Mouse (Mus musculus): ENCODE data around the gene Sema3a. TPM values are rescaled to one million over a fixed set of nuclear protein-coding genes. Genes with fewer than 3 reads are reported as not detected.

Sema3a gene
- polyA plus RNA-seq, 1 experiment from 2014 or later: 13.9 TPM

DNA sequence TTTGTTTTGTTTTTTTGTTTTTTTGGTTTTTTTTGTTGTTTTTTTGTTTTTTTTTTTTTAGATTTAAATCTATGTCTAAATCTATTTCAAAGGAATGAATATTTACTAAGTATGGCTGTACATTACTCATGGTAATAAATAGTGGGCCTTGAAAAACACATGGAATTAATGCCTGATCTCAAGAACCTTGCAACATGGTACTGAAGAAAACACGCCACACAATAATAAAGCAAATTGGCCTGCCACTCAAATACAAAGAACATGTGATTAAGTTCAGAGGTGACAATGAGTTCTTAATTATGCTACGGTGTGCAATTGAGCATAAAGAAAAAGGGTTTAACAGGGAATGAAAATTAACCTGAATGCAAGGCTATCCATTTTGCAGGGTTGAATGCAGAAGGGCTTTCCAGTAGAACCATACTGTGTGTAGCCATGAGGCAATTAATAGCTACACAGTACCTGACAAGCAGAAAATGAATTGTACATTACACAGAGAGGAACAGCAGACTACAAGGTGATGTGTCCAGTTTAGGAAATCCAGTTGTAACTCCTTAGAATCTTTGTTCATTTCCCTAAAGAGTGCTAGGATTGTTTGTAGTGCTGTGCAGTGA is 288.8 kb downstream of the Sema3a start:
- no peak for ATAC-seq (ENCODE audit: low FRiP score, low TSS enrichment)
- Histone ChIP-seq H3K9me3 (ENCODE audit: control insufficient read depth, low read length) (no peaks in the 10 kb centered on the region), H3K4me3 (replicated peaks; ENCODE audit: low read depth, low read length) (no peak overlapping the region), H3K9ac (replicated peaks; ENCODE audit: low read length) (no peak overlapping the region), H3K4me1 (ENCODE audit: control insufficient read depth, insufficient read depth, low read length) (no peaks in the 10 kb centered on the region), H3K27me3 (ENCODE audit: control insufficient read depth, insufficient read depth, low read length) (no peaks in the 10 kb centered on the region), H3K27ac (replicated peaks; ENCODE audit: low read depth, low read length) (no peak overlapping the region), H3K4me2 (ENCODE audit: low read length) (no peak overlapping the region), H3K36me3 (ENCODE audit: control insufficient read depth, insufficient read depth, low read length) (no peaks in the 10 kb centered on the region)
- DNase-seq: no peak
- WGBS: 57% methylated on average over 2 of the region's 2 CpGs

GRCm38 (mm10) chr5:13416960-13417710 is 291.9 kb downstream of the Sema3a start:
- H3K27ac ChIP-seq (replicated peaks; ENCODE audit: low read depth, low read length): no peak overlapping the region
- DNase-seq (no peak), ATAC-seq (ENCODE audit: low FRiP score, low TSS enrichment) (no peak)
- H3K4me2 ChIP-seq (ENCODE audit: low read length): no peak overlapping the region
- H3K9ac ChIP-seq (replicated peaks; ENCODE audit: low read length): no peak overlapping the region
- WGBS: 21% methylated on average over 3 of the region's 3 CpGs
- no peaks in the 10 kb centered on the region for H3K9me3 ChIP-seq (ENCODE audit: control insufficient read depth, low read length)
- H3K36me3 ChIP-seq (ENCODE audit: control insufficient read depth, insufficient read depth, low read length): no peaks in the 10 kb centered on the region
- H3K4me1 ChIP-seq (ENCODE audit: control insufficient read depth, insufficient read depth, low read length): no peaks in the 10 kb centered on the region
- no peaks in the 10 kb centered on the region for H3K27me3 ChIP-seq (ENCODE audit: control insufficient read depth, insufficient read depth, low read length)
- H3K4me3 ChIP-seq (replicated peaks; ENCODE audit: low read depth, low read length): no peak overlapping the region

GRCm38 (mm10) chr5:13421276-13421925 is 296.2 kb downstream of the Sema3a start:
- ATAC-seq (ENCODE audit: low FRiP score, low TSS enrichment): no peak
- H3K27ac ChIP-seq (replicated peaks; ENCODE audit: low read depth, low read length): no peak overlapping the region
- 62% methylated on average over 5 of the region's 5 CpGs for WGBS
- no peaks in the 10 kb centered on the region for H3K4me1 ChIP-seq (ENCODE audit: control insufficient read depth, insufficient read depth, low read length)
- H3K36me3 ChIP-seq (ENCODE audit: control insufficient read depth, insufficient read depth, low read length): no peaks in the 10 kb centered on the region
- no peak overlapping the region for H3K4me3 ChIP-seq (replicated peaks; ENCODE audit: low read depth, low read length)
- no peaks in the 10 kb centered on the region for H3K27me3 ChIP-seq (ENCODE audit: control insufficient read depth, insufficient read depth, low read length)
- no peak overlapping the region for H3K4me2 ChIP-seq (ENCODE audit: low read length)
- H3K9ac ChIP-seq (replicated peaks; ENCODE audit: low read length): no peak overlapping the region
- H3K9me3 ChIP-seq (ENCODE audit: control insufficient read depth, low read length): no peaks in the 10 kb centered on the region
- DNase-seq: no peak

DNA sequence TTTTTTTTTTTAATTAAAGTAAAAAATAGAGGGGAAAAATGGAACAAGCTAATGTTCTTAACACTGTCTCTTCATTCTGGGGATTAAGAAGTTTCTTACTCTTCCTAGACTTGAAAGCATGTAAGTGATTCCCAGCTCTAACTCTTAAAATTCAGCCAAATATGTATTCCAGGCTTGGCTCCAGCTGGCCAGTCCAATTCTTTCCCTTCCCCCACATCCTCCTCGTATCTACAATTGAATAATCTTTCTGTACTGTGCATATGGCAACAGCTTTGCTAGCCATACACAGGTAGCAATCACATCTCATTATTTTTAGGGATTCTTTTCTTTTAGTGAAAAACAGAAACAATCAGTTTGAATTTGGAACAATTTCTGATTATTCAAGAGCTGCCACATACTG is 303.5 kb downstream of the Sema3a start:
- Histone ChIP-seq H3K4me1 (ENCODE audit: control insufficient read depth, insufficient read depth, low read length) (no peaks in the 10 kb centered on the region), H3K9me3 (ENCODE audit: control insufficient read depth, low read length) (no peaks in the 10 kb centered on the region), H3K27me3 (ENCODE audit: control insufficient read depth, insufficient read depth, low read length) (no peaks in the 10 kb centered on the region), H3K4me2 (ENCODE audit: low read length) (no peak overlapping the region), H3K9ac (replicated peaks; ENCODE audit: low read length) (no peak overlapping the region), H3K36me3 (ENCODE audit: control insufficient read depth, insufficient read depth, low read length) (no peaks in the 10 kb centered on the region), H3K4me3 (replicated peaks; ENCODE audit: low read depth, low read length) (no peak overlapping the region), H3K27ac (replicated peaks; ENCODE audit: low read depth, low read length) (no peak overlapping the region)
- 52% methylated on average over 1 of the region's 1 CpGs for WGBS
- no peak for ATAC-seq (ENCODE audit: low FRiP score, low TSS enrichment)
- DNase-seq: no peak

- DNase-seq (no peak), ATAC-seq (ENCODE audit: low FRiP score, low TSS enrichment) (no peak)
- Histone ChIP-seq H3K9me3 (ENCODE audit: control insufficient read depth, low read length) (no peaks in the 10 kb centered on the region), H3K27ac (replicated peaks; ENCODE audit: low read depth, low read length) (no peak overlapping the region), H3K4me3 (replicated peaks; ENCODE audit: low read depth, low read length) (no peak overlapping the region), H3K36me3 (ENCODE audit: control insufficient read depth, insufficient read depth, low read length) (no peaks in the 10 kb centered on the region), H3K9ac (replicated peaks; ENCODE audit: low read length) (no peak overlapping the region), H3K4me2 (ENCODE audit: low read length) (no peak overlapping the region), H3K27me3 (ENCODE audit: control insufficient read depth, insufficient read depth, low read length) (no peaks in the 10 kb centered on the region), H3K4me1 (ENCODE audit: control insufficient read depth, insufficient read depth, low read length) (no peaks in the 10 kb centered on the region)
- 79% methylated on average over 2 of the region's 2 CpGs for WGBS
These were observed 306.6 kb downstream of the Sema3a start for GRCm38 (mm10) chr5:13431827-13432226.

DNA sequence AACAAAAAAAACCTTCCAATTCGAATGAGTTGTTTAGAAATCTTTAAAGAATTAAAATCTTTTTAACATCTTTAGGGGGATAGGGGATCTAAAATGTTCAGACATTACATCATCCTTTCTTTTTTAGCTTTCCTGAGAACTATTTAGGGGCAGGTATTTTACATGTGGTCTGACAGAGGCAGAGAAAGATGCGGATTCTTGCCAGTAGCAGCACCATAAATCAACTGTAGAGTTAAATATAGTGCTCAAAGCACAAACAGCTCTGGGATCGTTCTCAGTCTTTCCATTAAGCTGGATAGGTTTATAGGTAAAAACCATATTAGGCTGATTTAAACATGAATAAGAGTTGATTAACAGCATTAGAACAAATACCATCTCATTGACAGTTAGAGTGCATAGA is 307.4 kb downstream of the Sema3a start:
- 91% methylated on average over 3 of the region's 3 CpGs for WGBS
- Histone ChIP-seq H3K36me3 (ENCODE audit: control insufficient read depth, insufficient read depth, low read length) (no peaks in the 10 kb centered on the region), H3K9ac (replicated peaks; ENCODE audit: low read length) (no peak overlapping the region), H3K9me3 (ENCODE audit: control insufficient read depth, low read length) (no peaks in the 10 kb centered on the region), H3K27me3 (ENCODE audit: control insufficient read depth, insufficient read depth, low read length) (no peaks in the 10 kb centered on the region), H3K4me3 (replicated peaks; ENCODE audit: low read depth, low read length) (no peak overlapping the region), H3K4me2 (ENCODE audit: low read length) (no peak overlapping the region), H3K4me1 (ENCODE audit: control insufficient read depth, insufficient read depth, low read length) (no peaks in the 10 kb centered on the region), H3K27ac (replicated peaks; ENCODE audit: low read depth, low read length) (no peak overlapping the region)
- no peak for DNase-seq
- no peak for ATAC-seq (ENCODE audit: low FRiP score, low TSS enrichment)

- H3K36me3 ChIP-seq (ENCODE audit: control insufficient read depth, insufficient read depth, low read length): no peaks in the 10 kb centered on the region
- no peaks in the 10 kb centered on the region for H3K27me3 ChIP-seq (ENCODE audit: control insufficient read depth, insufficient read depth, low read length)
- H3K4me2 ChIP-seq (ENCODE audit: low read length): no peak overlapping the region
- no peak for DNase-seq
- no peak overlapping the region for H3K27ac ChIP-seq (replicated peaks; ENCODE audit: low read depth, low read length)
- no peak overlapping the region for H3K9ac ChIP-seq (replicated peaks; ENCODE audit: low read length)
- H3K9me3 ChIP-seq (ENCODE audit: control insufficient read depth, low read length): no peaks in the 10 kb centered on the region
- 67% methylated on average over 2 of the region's 2 CpGs for WGBS
- H3K4me1 ChIP-seq (ENCODE audit: control insufficient read depth, insufficient read depth, low read length): no peaks in the 10 kb centered on the region
- no peak for ATAC-seq (ENCODE audit: low FRiP score, low TSS enrichment)
- H3K4me3 ChIP-seq (replicated peaks; ENCODE audit: low read depth, low read length): no peak overlapping the region
These were observed 308.1 kb downstream of the Sema3a start for GRCm38 (mm10) chr5:13433303-13433702.

- Histone ChIP-seq H3K9me3 (ENCODE audit: control insufficient read depth, low read length) (no peaks in the 10 kb centered on the region), H3K27ac (replicated peaks; ENCODE audit: low read depth, low read length) (no peak overlapping the region), H3K27me3 (ENCODE audit: control insufficient read depth, insufficient read depth, low read length) (no peaks in the 10 kb centered on the region), H3K4me2 (ENCODE audit: low read length) (no peak overlapping the region), H3K4me1 (ENCODE audit: control insufficient read depth, insufficient read depth, low read length) (no peaks in the 10 kb centered on the region), H3K9ac (replicated peaks; ENCODE audit: low read length) (no peak overlapping the region), H3K4me3 (replicated peaks; ENCODE audit: low read depth, low read length) (no peak overlapping the region), H3K36me3 (ENCODE audit: control insufficient read depth, insufficient read depth, low read length) (no peaks in the 10 kb centered on the region)
- no peak for ATAC-seq (ENCODE audit: low FRiP score, low TSS enrichment)
- DNase-seq: no peak
These were observed 315.9 kb downstream of the Sema3a start for GRCm38 (mm10) chr5:13441112-13441511.
